In the genomic region with DNA sequence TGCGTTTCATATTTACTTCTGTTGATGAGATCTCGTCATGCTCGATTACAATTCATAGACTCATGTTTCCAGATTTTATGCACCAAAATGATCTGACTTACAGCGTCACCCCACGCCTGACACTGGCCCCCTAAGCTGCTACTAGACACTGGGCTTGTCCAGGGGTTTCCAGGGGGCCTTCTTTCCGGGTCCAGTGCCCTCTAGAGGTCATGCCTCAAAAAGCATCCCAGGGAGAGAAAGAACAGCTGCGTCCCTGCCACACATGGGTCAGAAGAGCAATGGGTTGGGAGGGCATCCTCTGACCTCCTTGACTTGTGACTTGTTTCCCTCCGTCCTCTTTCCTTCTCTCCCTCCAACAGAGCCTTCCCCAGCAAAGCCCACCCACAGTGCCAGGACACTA, we compare ENCODE assay signal across 14 mouse cellular contexts.
DNase-seq lines count a peak whose midpoint lies in the region; ATAC-seq and TF ChIP-seq lines count a peak whose summit lies in the region.
"Had no signal": no experiment of that assay in that cellular context is flagged by ENCODE, and none has a peak within 500 bp of the region (broad histone marks: within the 10 kb centered on the region; RNA-seq: fewer than 3 reads in every experiment).

No protein-coding gene starts in this region.

- intact Hi-C loops in left cerebral cortex, postnatal 4 days (cut with DNase I), result no loop called here
- intact Hi-C loops in left cerebral cortex, postnatal 14 days (cut with DNase I), result no loop called here

- in situ Hi-C loops in Patski (cut with MboI; ENCODE audit: low pct_unique_long_range_greater_than_20kb), result no loop called here

- DNase-seq in cerebellum, postnatal 10 days, result peak; percentile 48 to 51
- DNase-seq in cerebellum, adult 2 months, result no peak
- peak; percentile 38 for DNase-seq in left cerebral cortex, postnatal 4 days
- no peak for DNase-seq in left cerebral cortex, postnatal 14 days (ENCODE audit: low spot score in 2 of 2)
- no peak for DNase-seq in Patski (ENCODE audit: low read depth, low spot score)
- DNase-seq in heart, embryonic 10.5 days (ENCODE audit: low spot score), result no peak
- no peak for DNase-seq in right cerebral cortex, postnatal 36 days (ENCODE audit: low spot score in 2 of 2)
- DNase-seq: gastrocnemius, postnatal 36 days; layer of hippocampus, postnatal 36 days; lung, adult 2 months; right cerebral cortex, postnatal 25 days; thymus, postnatal 36 days had no signal

- H3K4me1 ChIP-seq in cerebellum, adult 2 months (ENCODE audit: control insufficient read depth, insufficient read depth, low read length), result no peaks in the 10 kb centered on the region
- peaks cover 17% of the 10 kb centered on the region for H3K4me1 ChIP-seq in heart, embryonic 10.5 days

- H3K36me3 ChIP-seq in heart, embryonic 10.5 days, result no peaks in the 10 kb centered on the region

- no peak overlapping the region for H3K27ac ChIP-seq in cerebellum, adult 2 months (ENCODE audit: insufficient read depth, low read length)
- no peak overlapping the region for H3K27ac ChIP-seq in heart, embryonic 10.5 days

- TF ChIP-seq POLR2A in cerebellum, adult 2 months (IDR thresholded peaks at IDR 0.05; ENCODE audit: borderline replicate concordance, insufficient read depth, low read length), result no peak

- no peak overlapping the region for H3K4me3 ChIP-seq in cerebellum, adult 2 months (replicated peaks; ENCODE audit: insufficient read depth, low read depth, low read length)
- no peak overlapping the region for H3K4me3 ChIP-seq in heart, embryonic 10.5 days
- H3K4me3 ChIP-seq: myocyte had no signal

- CTCF ChIA-PET in Patski (lab: Charles Lee), result no interaction called here

- 42% methylated on average over 8 of the region's 8 CpGs for WGBS in cerebellum, adult 2 months
- 24% methylated on average over 8 of the region's 8 CpGs for WGBS in heart, embryonic 10.5 days

- ATAC-seq in Patski, result no peak
- ATAC-seq in megakaryocyte progenitor cell, adult 5-6 weeks (replicated peaks; ENCODE audit: poor library complexity), result peak; percentile 46; the same call in 1 of the 2 replicates

- no peaks in the 10 kb centered on the region for H3K27me3 ChIP-seq in cerebellum, adult 2 months (ENCODE audit: control insufficient read depth, insufficient read depth, low read length)
- no peaks in the 10 kb centered on the region for H3K27me3 ChIP-seq in Patski
- H3K27me3 ChIP-seq in heart, embryonic 10.5 days (ENCODE audit: insufficient read depth, poor library complexity, severe bottlenecking), result peaks cover 75% of the 10 kb centered on the region

- H3K9me3 ChIP-seq in heart, embryonic 10.5 days, result no peaks in the 10 kb centered on the region

- no peak for TF ChIP-seq CTCF in cerebellum, adult 2 months (IDR thresholded peaks at IDR 0.05; ENCODE audit: borderline replicate concordance, insufficient read depth, low read depth, low read length)
- TF ChIP-seq CTCF in Patski (IDR thresholded peaks at IDR 0.05), result peak; percentile 17

- POLR2A ChIA-PET in Patski (lab: Charles Lee), result no interaction called here

Comparison
In these comparisons a context has a peak if more than half of its experiments do, and no peak if none do; other contexts are left out.
1. DNase-seq: peak in cerebellum, postnatal 10 days (2 of 2) and left cerebral cortex, postnatal 4 days (single experiment); none in cerebellum, adult 2 months (0 of 2), left cerebral cortex, postnatal 14 days (0 of 2), Patski (single experiment), heart, embryonic 10.5 days (single experiment) and right cerebral cortex, postnatal 36 days (0 of 2).